Mouse (Mus musculus): ENCODE results near the gene Cyb5d1. TPM values are rescaled to one million over a fixed set of nuclear protein-coding genes. Genes with fewer than 3 reads are reported as not detected.

The Cyb5d1 gene
- 35.8 to 44.9 TPM (median 38.2 TPM) in 4 replicates for total RNA-seq (2023; ENCODE audit: inconsistent age)

DNA sequence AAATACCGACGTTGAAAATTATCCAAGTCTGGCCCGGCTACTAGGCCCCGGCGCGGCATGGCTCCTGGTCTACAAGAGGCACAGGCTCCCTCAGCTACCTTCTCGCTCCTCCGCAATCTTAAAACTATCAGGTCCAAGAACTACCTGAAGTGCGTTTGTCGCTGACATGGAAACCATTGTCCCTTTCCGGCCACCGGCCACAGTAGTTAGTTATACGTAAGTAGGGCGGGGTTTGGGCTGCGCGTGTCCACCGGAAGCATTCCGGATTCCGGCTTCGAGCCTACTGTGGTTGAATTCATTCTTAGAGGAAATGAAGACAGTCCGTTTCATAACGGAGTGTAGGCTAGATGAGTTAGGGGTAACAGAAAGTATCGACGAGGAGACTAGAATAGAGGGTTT lies at the start of gene Cyb5d1, which contains the start of gene Naa38:
Cyb5d1 (minus strand) TSS at position 397 of the 399 bp plus-strand sequence.
Naa38 (plus strand) TSS at position 253 of the 399 bp plus-strand sequence.

DNA sequence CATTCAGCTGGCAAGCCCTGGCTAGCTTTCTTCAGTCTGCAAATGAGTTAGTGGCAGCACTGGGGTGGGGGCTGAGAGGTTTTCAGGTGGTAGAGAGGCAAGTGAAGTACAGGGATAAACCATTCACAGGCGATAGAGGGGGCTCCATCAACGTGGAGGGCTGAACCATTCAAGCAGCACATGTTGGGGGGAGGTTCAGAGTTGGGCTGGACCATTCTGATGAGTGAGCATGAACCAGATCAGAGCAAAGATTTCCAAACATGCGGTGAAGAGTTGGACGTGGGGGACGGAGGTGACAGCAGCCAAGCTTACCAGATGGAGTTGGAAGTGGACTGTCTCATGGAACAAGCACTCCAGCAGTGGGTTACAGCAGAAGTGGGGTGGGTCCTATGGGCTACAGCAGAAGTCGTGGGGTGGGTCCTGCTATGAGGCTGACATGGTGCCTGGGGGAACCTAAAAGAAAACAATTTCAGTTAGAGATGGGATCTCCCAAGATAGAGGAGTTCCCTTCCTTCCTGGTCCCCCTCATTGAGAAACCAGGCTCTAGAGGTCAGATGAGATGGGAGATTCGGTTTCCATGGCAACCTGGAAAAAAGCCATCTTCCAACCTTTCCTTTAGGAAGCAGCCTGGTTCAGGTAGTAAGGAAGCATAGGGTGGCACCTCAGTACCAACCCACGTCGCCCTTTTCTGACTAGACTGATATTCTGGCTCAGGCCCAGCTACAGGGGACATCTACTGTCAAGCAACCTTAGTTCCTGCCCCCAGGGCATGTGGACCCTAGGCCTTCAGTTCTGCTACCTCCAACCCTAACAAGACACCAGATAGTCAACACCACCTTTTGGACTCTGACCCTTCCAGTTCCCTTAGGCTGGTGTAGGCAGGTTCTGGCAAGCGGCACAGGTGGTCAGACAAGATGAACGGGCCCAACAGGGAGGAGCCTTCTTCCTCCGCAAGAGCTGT lies 18.1 kb upstream of the Cyb5d1 start, which contains the start of gene Kdm6b:
Kdm6b (minus strand) TSS at position 455 of the 961 bp plus-strand sequence.

DNA sequence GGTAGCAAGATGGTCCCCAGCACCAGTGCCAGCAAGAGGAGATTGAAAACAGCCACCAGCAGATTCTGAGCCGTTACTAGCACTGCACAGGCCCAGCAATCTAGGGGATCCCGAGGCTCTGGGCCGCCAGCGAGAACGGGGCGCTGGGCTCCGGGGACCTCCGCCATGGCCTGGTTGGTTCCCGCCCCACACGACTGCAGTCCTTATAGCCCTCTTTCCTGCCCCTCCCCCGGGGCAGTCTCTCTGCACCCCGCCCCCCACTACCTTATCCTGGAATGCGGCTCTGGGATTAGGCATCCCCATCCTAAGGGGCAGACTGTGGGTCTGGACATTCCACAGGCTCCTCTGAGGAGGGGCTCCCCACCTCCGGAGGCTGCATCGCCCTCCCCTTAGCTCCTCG lies 2.6 kb upstream of the Cyb5d1 start, which contains the start of gene Tmem88:
Tmem88 (minus strand) TSS at position 176 of the 400 bp plus-strand sequence.

DNA sequence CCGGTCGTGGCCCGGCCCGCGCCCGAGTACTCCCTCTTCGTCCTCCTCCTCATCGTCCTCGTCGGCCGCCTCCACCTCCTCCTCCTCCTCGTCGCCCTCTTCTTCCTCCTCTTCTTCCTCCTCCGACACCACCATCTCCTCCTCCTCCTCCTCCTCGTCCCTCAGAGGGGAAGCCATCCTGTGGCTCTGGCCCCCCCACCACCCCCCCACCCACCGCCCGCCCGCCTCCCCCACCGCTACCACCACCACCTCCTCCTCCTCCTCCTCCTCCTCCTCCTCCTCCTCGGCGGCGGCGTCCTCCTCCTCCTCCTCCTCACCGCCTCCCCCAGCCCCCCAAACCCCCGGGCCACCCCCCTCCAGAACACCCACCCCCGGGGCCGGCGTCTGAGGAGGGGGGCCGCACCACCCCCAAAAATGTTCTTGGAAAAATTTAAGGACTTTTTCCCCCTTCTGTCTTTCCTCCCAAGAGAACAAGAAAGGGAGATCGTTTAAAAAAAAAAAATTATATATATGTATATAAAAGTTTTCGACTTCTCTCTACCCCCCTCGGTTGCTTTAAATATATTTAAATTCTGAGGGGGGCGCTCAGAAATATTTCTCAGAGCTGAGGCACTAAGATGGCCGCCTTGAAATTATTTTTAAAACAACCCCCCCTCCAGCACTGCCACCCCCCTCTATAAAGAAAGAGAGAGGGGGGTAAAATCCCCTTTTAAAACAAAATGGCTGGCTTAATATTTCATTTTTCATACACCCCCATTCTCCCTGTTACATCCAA lies 26.0 kb downstream of the Cyb5d1 start, which contains the start of gene Chd3:
Chd3 (minus strand) TSS at position 192 of the 775 bp plus-strand sequence.

Other genes starting within 250 kb of the Cyb5d1 start
- gene Alox12b, start 238.6 kb downstream of the Cyb5d1 start, total RNA-seq (2023; ENCODE audit: inconsistent age): not detected in 4 replicates
- not detected in 4 replicates for gene Alox8, start 197.8 kb downstream of the Cyb5d1 start, total RNA-seq (2023; ENCODE audit: inconsistent age)
- not detected in 4 replicates for gene Gucy2e, start 158.6 kb downstream of the Cyb5d1 start, total RNA-seq (2023; ENCODE audit: inconsistent age)
- 27.1 to 33.6 TPM (median 29.4 TPM) in 4 replicates for gene Cntrob, start 71.9 kb downstream of the Cyb5d1 start, total RNA-seq (2023; ENCODE audit: inconsistent age)
- 32.4 to 43.0 TPM (median 40.9 TPM) in 4 replicates for gene Trappc1, start 71.7 kb downstream of the Cyb5d1 start, total RNA-seq (2023; ENCODE audit: inconsistent age)
- gene Kcnab3, start 69.4 kb downstream of the Cyb5d1 start, total RNA-seq (2023; ENCODE audit: inconsistent age): 1.5 to 2.8 TPM (median 2.2 TPM) in 4 replicates
- 1.4 to 2.9 TPM (median 2.1 TPM) in 4 replicates for gene Rnf227, start 55.2 kb downstream of the Cyb5d1 start, total RNA-seq (2023; ENCODE audit: inconsistent age)
- gene Chd3, start 26.2 kb downstream of the Cyb5d1 start, total RNA-seq (2023; ENCODE audit: inconsistent age): 312 to 359 TPM (median 334 TPM) in 4 replicates
- gene Naa38, start 144 bp downstream of the Cyb5d1 start, total RNA-seq (2023; ENCODE audit: inconsistent age): 39.9 to 59.3 TPM (median 48.7 TPM) in 4 replicates
- 11.0 to 13.5 TPM (median 12.3 TPM) in 4 replicates for gene Tmem88, start 2.6 kb upstream of the Cyb5d1 start, total RNA-seq (2023; ENCODE audit: inconsistent age)
- gene Kdm6b, start 18.0 kb upstream of the Cyb5d1 start, total RNA-seq (2023; ENCODE audit: inconsistent age): 323 to 405 TPM (median 369 TPM) in 4 replicates
- gene Dnah2, start 153.5 kb upstream of the Cyb5d1 start, total RNA-seq (2023; ENCODE audit: inconsistent age): not detected in 4 replicates
- 0.36 to 0.93 TPM (median 0.45 TPM) in 4 replicates for gene Efnb3, start 164.6 kb upstream of the Cyb5d1 start, total RNA-seq (2023; ENCODE audit: inconsistent age)
- 11.6 to 16.8 TPM (median 11.9 TPM) in 4 replicates for gene Wrap53, start 184.6 kb upstream of the Cyb5d1 start, total RNA-seq (2023; ENCODE audit: inconsistent age)
- gene Trp53, start 184.7 kb upstream of the Cyb5d1 start, total RNA-seq (2023; ENCODE audit: inconsistent age): 130 to 136 TPM (median 131 TPM) in 4 replicates
- 0.33 TPM in 1 of 4 replicates, not detected in the others for gene Atp1b2, start 210.3 kb upstream of the Cyb5d1 start, total RNA-seq (2023; ENCODE audit: inconsistent age)
- gene Shbg, start 222.3 kb upstream of the Cyb5d1 start, total RNA-seq (2023; ENCODE audit: inconsistent age): not detected in 4 replicates
- gene Sat2, start 226.4 kb upstream of the Cyb5d1 start, total RNA-seq (2023; ENCODE audit: inconsistent age): not detected in 4 replicates
- 76.8 to 83.1 TPM (median 77.8 TPM) in 4 replicates for gene Fxr2, start 237.4 kb upstream of the Cyb5d1 start, total RNA-seq (2023; ENCODE audit: inconsistent age)

Data from B cell, adult (primary cell).